Mouse (Mus musculus) C2C12 (cell line): ENCODE results near the gene Mamld1.

Experiments used
- CEBPB ChIP-seq: IDR thresholded peaks from one replicate; pipeline ENCODE4 v1.6.1; 2011; ENCODE audit warnings: low read depth, mild to moderate bottlenecking, control low read depth, moderate library complexity
- CTCF ChIP-seq: IDR thresholded peaks from one replicate; pipeline ENCODE4 v1.5.1; 2011; ENCODE audit not compliant: control insufficient read depth, insufficient read depth, insufficient read length
- FOSL1 ChIP-seq: IDR thresholded peaks from one replicate; pipeline ENCODE4 v1.8.0; 2011; ENCODE audit warnings: mild to moderate bottlenecking, low read length; ENCODE audit not compliant: poor library complexity, insufficient read depth, severe bottlenecking
- MAX ChIP-seq: IDR thresholded peaks from one replicate; pipeline ENCODE4 v1.6.1; 2011; ENCODE audit warnings: mild to moderate bottlenecking, control low read depth
- MYOD1 ChIP-seq: IDR thresholded peaks from one replicate; pipeline ENCODE4 v1.6.1; 2011; ENCODE audit warnings: low read depth; ENCODE audit not compliant: control insufficient read depth, insufficient read length

DNA sequence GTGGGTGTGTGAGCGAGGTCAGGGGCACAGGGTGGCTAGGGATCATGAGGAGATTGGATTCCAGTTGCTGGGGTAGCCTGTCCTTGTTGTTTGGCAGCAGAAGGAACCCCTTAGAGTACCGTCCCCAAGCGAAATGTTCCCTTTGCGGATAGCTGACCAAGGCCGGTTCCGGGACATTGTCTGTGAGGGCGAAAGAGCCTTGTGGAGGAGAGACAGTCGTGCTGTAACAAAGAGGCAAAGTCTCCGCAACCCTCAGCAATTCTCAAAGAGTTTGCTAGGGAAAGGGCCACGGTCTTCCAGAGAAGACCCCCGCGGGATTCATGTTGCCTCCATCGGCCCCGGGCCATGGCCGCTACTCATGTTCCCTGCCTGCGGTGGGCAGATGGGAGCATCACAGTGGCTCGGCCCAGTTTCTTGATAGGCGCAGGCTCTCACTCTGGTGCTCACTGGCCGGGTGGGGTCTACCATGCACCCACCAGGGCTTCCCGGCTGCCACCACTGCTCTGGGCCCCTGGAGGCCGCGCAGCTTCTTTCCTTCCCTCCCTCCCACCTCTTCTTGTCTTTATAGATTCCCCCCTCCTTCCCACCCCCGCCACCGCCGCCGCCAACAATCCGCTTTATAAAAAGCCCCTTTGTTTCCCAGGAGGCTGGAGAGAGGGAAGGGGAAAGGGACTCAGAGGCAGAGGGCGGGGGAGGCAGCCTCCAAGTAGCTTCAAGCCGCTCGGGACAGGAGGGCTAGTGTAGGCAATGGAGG lies 1.5 kb downstream of the Mamld1 start:
- TF ChIP-seq CTCF (no peak), MYOD1 (no peak), MAX (no peak), CEBPB (no peak), FOSL1 (no peak)
